Mouse (Mus musculus) limb, embryonic 11.5 days (tissue): ENCODE results near the gene Ch25h. TPM values are rescaled to one million over a fixed set of nuclear protein-coding genes. Genes with fewer than 3 reads are reported as not detected.

ENCODE experiments used
- ATAC-seq: fragments of 200-750 bp; cut with Nextera tagmentation; 2 replicates; pipeline ENCODE4 v1.8.0; 2017; ENCODE audit warnings: low read depth; ENCODE audit not compliant: insufficient number of reproducible peaks, low FRiP score, low TSS enrichment
- DNase-seq: peaks from one replicate; pipeline ENCODE4 v3.0.0-alpha.2; 2015; ENCODE audit warnings: low spot score
- H3K27ac ChIP-seq: fragments of 300-500 bp; sonication (generic); replicated peaks from 2 replicates; pipeline ENCODE4 v1.5.1; 2014; ENCODE audit warnings: low read depth, mild to moderate bottlenecking, low read length
- H3K27me3 ChIP-seq: fragments of 300-500 bp; sonication (generic); 2 replicates; pipeline ENCODE4 v1.6.1; 2014; ENCODE audit warnings: mild to moderate bottlenecking, low read length, mixed read lengths; ENCODE audit not compliant: control insufficient read depth, insufficient read depth
- H3K36me3 ChIP-seq: fragments of 300-500 bp; sonication (generic); 2 replicates; pipeline ENCODE4 v1.6.1; 2014; ENCODE audit warnings: mild to moderate bottlenecking, low read length, moderate library complexity, mixed read lengths; ENCODE audit not compliant: control insufficient read depth, insufficient read depth
- H3K4me1 ChIP-seq: fragments of 300-500 bp; sonication (generic); 2 replicates; pipeline ENCODE4 v1.6.1; 2014; ENCODE audit warnings: low read length, mixed read lengths; ENCODE audit not compliant: control insufficient read depth, insufficient read depth
- H3K4me2 ChIP-seq: fragments of 300-500 bp; sonication (generic); 2 replicates; pipeline ENCODE4 v1.6.1; 2014; ENCODE audit warnings: low read depth, mild to moderate bottlenecking, moderate library complexity; ENCODE audit not compliant: severe bottlenecking
- H3K4me3 ChIP-seq: fragments of 300-500 bp; sonication (generic); 2 replicates; pipeline ENCODE4 v1.5.1; 2014; ENCODE audit warnings: low read depth, low read length
- H3K9ac ChIP-seq: fragments of 300-500 bp; sonication (generic); 2 replicates; pipeline ENCODE4 v1.6.1; 2014; ENCODE audit warnings: mild to moderate bottlenecking, low read length
- H3K9me3 ChIP-seq: fragments of 300-500 bp; sonication (generic); 2 replicates; pipeline ENCODE4 v1.6.1; 2016; ENCODE audit warnings: low read length; ENCODE audit not compliant: control insufficient read depth
- WGBS: fragments of 180-500 bp; shearing (Covaris S2); extraction: QIAGEN DNeasy Blood & Tissue Kit; methylation state at CpG from one replicate; pipeline ENCODE4 v1.1.7; 2014; 5-methylcytosine and 5-hydroxymethylcytosine counted together
- polyA plus RNA-seq: library from polyadenylated mRNA; unstranded; fragments of >200 nt; fragmentation: Nextera tagmentation; extraction: Ambion mirVana; gene quantifications from 2 replicates; pipeline ENCODE4 v1.2.1, GENCODE M21; 2014

The Ch25h gene
- polyA plus RNA-seq, 1 experiment from 2014 or later, result 2.7 TPM

DNA sequence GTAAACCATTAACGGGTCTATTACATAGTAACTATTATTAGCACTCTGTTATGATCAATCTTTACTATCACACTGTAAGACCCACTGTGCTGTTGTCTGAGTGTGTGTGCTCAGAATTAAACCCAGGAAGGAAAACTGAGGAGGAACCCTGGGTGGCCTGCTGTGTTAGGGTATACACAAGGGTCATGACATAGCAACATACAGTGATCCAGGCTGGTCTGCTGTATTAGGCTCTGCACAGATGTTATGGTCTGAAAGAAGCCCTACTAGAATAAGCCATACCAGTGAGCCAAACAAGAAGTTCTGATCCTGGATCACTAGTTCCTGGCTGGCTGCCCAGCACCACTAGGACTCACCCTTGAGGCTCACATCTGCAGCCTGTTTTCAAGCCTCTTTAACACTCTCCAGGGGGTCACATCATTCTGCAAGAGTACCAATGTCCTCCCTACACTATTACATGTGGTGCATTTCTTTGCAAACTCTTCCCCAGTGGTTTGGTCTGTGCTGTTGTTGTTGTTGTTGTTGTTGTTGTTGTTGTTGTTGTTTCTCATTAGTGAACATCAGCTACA, 13.4 kb downstream of the Ch25h start:
- Histone ChIP-seq H3K27me3 (no peaks in the 10 kb centered on the region), H3K4me1 (no peaks in the 10 kb centered on the region), H3K9ac (no peak overlapping the region), H3K4me3 (no peak overlapping the region), H3K9me3 (no peaks in the 10 kb centered on the region), H3K4me2 (no peak overlapping the region), H3K36me3 (no peaks in the 10 kb centered on the region), H3K27ac (no peak overlapping the region)
- ATAC-seq (no peak), DNase-seq (no peak)
- 74% methylated on average over 1 of the region's 1 CpGs for WGBS

- DNase-seq (no peak), ATAC-seq (no peak)
- H3K9me3 ChIP-seq, result no peaks in the 10 kb centered on the region
- H3K27me3 ChIP-seq, result no peaks in the 10 kb centered on the region
- H3K36me3 ChIP-seq, result no peaks in the 10 kb centered on the region
- H3K4me3 ChIP-seq, result no peak overlapping the region
- 56% methylated on average over 1 of the region's 1 CpGs for WGBS
- H3K4me2 ChIP-seq, result no peak overlapping the region
- no peak overlapping the region for H3K9ac ChIP-seq
- H3K27ac ChIP-seq, result no peak overlapping the region
- H3K4me1 ChIP-seq, result no peaks in the 10 kb centered on the region
Measured at GRCm38 (mm10) chr19:34450784-34451370, 24.1 kb downstream of the Ch25h start.

- H3K4me1 ChIP-seq, result no peaks in the 10 kb centered on the region
- H3K4me3 ChIP-seq, result no peak overlapping the region
- H3K36me3 ChIP-seq, result no peaks in the 10 kb centered on the region
- H3K9ac ChIP-seq, result no peak overlapping the region
- H3K27me3 ChIP-seq, result no peaks in the 10 kb centered on the region
- 73% methylated on average over 1 of the region's 1 CpGs for WGBS
- no peak overlapping the region for H3K27ac ChIP-seq
- ATAC-seq, result no peak
- H3K9me3 ChIP-seq, result no peaks in the 10 kb centered on the region
- H3K4me2 ChIP-seq, result no peak overlapping the region
- no peak for DNase-seq
Measured at GRCm38 (mm10) chr19:34448851-34449250, 26.1 kb downstream of the Ch25h start.

DNA sequence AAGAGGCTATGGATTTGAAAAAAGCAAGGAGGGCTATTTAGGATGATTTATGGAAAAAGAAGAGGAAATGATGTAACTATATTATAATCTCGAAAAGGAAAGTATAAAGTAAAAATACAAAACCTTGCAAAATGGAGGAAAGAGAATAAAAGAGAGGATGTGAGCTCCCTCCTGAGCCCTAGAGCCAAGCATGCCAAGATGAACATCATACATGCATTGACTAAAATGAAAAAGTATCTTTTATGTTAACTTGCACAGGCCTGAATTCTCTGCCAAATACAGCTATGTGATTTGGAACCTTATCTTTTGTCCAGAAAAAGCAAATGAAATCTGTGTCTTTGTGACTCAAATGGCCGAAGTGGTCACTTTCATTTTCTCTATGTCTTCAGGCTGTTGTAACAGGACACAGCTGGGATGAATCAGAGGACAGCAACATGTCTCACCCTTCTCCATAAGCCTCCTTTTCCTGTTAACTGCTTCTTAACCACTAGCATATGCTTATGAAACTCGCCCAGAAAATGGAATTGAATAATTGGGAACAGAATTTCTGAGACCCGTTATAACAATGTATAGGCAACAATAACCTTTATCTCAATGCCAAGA, 29.5 kb downstream of the Ch25h start:
- no peak overlapping the region for H3K9ac ChIP-seq
- no peaks in the 10 kb centered on the region for H3K4me1 ChIP-seq
- H3K9me3 ChIP-seq, result no peaks in the 10 kb centered on the region
- ATAC-seq, result no peak
- H3K27ac ChIP-seq, result no peak overlapping the region
- no peak overlapping the region for H3K4me2 ChIP-seq
- no peak for DNase-seq
- H3K4me3 ChIP-seq, result no peak overlapping the region
- WGBS, result 27% methylated on average over 4 of the region's 4 CpGs
- H3K36me3 ChIP-seq, result no peaks in the 10 kb centered on the region
- no peaks in the 10 kb centered on the region for H3K27me3 ChIP-seq

DNA sequence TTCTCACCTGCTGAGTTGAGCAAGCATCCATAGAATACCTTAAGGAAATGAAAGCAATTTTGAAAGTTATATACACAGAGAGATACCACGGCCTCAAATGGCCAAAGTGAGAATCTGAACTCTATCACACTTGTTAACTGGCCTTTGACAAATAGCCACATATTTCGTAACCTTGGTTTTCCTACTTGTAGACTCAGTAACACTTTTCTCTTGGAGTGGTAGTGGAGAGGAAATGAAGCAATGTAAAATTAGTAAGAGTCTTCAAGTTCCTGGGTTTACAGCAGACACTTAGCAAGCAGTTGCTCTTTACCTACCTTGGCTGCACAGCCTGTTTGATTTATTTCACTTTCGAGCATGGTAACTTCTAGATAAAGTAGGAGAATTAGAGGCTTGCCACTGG, 30.2 kb downstream of the Ch25h start:
- Histone ChIP-seq H3K9ac (no peak overlapping the region), H3K36me3 (no peaks in the 10 kb centered on the region), H3K27me3 (no peaks in the 10 kb centered on the region), H3K4me1 (no peaks in the 10 kb centered on the region), H3K27ac (no peak overlapping the region), H3K9me3 (no peaks in the 10 kb centered on the region), H3K4me2 (no peak overlapping the region), H3K4me3 (no peak overlapping the region)
- ATAC-seq, result no peak
- WGBS, result 83% methylated on average over 3 of the region's 3 CpGs
- DNase-seq, result no peak

- H3K4me1 ChIP-seq, result no peaks in the 10 kb centered on the region
- H3K27ac ChIP-seq, result no peak overlapping the region
- no peak overlapping the region for H3K9ac ChIP-seq
- no peak for DNase-seq
- H3K4me3 ChIP-seq, result no peak overlapping the region
- H3K36me3 ChIP-seq, result no peaks in the 10 kb centered on the region
- ATAC-seq, result no peak
- WGBS, result 89% methylated on average over 2 of the region's 2 CpGs
- no peak overlapping the region for H3K4me2 ChIP-seq
- no peaks in the 10 kb centered on the region for H3K27me3 ChIP-seq
- no peaks in the 10 kb centered on the region for H3K9me3 ChIP-seq
Measured at GRCm38 (mm10) chr19:34441979-34442378, 33.0 kb downstream of the Ch25h start.

- Histone ChIP-seq H3K27me3 (no peaks in the 10 kb centered on the region), H3K4me3 (no peak overlapping the region), H3K9me3 (no peaks in the 10 kb centered on the region), H3K27ac (0 out of 2 replicates have a peak overlapping the region, but pooled peaks have one; percentile 8), H3K9ac (no peak overlapping the region), H3K36me3 (no peaks in the 10 kb centered on the region), H3K4me2 (no peak overlapping the region), H3K4me1 (no peaks in the 10 kb centered on the region)
- peak; percentile 38 for DNase-seq
- WGBS, result 47% methylated on average over 5 of the region's 5 CpGs
- peak; percentile 35; the same call in 1 of the 2 replicates for ATAC-seq
Measured at GRCm38 (mm10) chr19:34435197-34435611, 39.8 kb downstream of the Ch25h start.

DNA sequence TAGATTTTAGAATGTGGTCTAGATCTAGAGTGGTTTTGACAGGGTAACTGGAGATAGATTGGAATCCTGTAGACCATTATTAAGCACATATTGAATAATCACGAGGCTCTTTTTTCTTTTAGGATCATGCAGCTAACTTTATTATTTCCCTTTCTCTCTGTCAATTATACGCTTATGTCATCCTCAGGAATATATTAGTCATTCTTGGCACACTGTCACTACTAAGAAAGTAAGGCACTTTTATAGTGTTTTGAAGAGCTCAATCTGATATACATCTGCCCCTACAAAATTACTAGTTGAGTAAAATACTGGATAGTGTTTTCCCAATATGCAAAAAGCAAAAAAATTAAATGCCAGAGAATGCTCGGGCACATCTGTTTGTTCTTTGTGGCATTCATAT, 43.6 kb downstream of the Ch25h start:
- Histone ChIP-seq H3K9me3 (no peaks in the 10 kb centered on the region), H3K27ac (no peak overlapping the region), H3K36me3 (no peaks in the 10 kb centered on the region), H3K4me1 (no peaks in the 10 kb centered on the region), H3K4me3 (no peak overlapping the region), H3K27me3 (no peaks in the 10 kb centered on the region), H3K4me2 (no peak overlapping the region), H3K9ac (no peak overlapping the region)
- DNase-seq, result no peak
- no peak for ATAC-seq
- 80% methylated on average over 3 of the region's 3 CpGs for WGBS
